Mouse (Mus musculus): ENCODE measurements around the gene 4921504E06Rik. TPM values are rescaled to one million over a fixed set of nuclear protein-coding genes. Genes with fewer than 3 reads are reported as not detected.

The 4921504E06Rik gene
- polyA plus RNA-seq, 1 experiment from 2014 or later: 0.09 TPM

GRCm38 (mm10) chr2:19431186-19431585 is 122.5 kb downstream of the 4921504E06Rik start:
- Histone ChIP-seq H3K9ac (ENCODE audit: low read length) (no peak overlapping the region), H3K36me3 (ENCODE audit: control insufficient read depth, insufficient read depth, low read length) (no peaks in the 10 kb centered on the region), H3K4me2 (ENCODE audit: low read length) (peak overlapping the region; percentile 60), H3K9me3 (ENCODE audit: control insufficient read depth, low read length) (no peaks in the 10 kb centered on the region), H3K27me3 (ENCODE audit: control insufficient read depth, insufficient read depth, low read length) (peaks cover 91% of the 10 kb centered on the region), H3K27ac (replicated peaks in 1 of 2; ENCODE audit: control insufficient read depth in 1 of 2, insufficient read depth in 1 of 2, low read depth in 2 of 2, low read length in 2 of 2) (no peak overlapping the region), H3K4me1 (ENCODE audit: control insufficient read depth in 2 of 2, insufficient read depth in 2 of 2, low read length in 2 of 2) (peaks cover 0 to 8% of the 10 kb centered on the region in 2 experiments; a peak in 2 of 4 replicates), H3K4me3 (ENCODE audit: control insufficient read depth in 1 of 2, insufficient read depth in 1 of 2, low read depth in 1 of 2, low read length in 2 of 2) (peak overlapping the region in 1 of 2 experiments; percentile 30; a peak in 2 of 4 replicates)
- 1% methylated on average over 18 of the region's 18 CpGs for WGBS
- ATAC-seq (ENCODE audit: insufficient number of reproducible peaks, insufficient read depth, low FRiP score, low read depth): no peak

DNA sequence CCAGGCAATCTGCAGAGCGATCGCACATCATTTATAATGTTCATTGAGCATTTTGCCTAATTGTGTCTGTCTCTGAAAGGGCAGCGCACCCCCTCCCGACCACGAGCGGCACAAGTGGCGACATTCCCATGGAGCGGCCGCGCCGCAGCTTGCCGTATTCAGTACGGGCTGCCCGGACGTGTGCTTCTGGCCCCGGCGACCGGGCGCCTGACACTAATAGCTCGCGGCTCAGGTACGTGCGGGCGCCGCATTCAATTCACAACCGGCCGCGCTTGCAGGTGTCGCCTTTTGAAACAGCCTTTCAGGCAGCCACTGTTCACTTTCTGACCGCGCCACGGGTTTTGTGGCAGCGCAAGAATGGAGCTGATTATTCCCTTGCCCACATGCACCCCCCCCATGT is 123.0 kb downstream of the 4921504E06Rik start:
- H3K4me2 ChIP-seq (ENCODE audit: low read length): peak overlapping the region; percentile 60
- peaks cover 89% of the 10 kb centered on the region for H3K27me3 ChIP-seq (ENCODE audit: control insufficient read depth, insufficient read depth, low read length)
- peaks cover 0 to 8% of the 10 kb centered on the region in 2 experiments; a peak in 2 of 4 replicates for H3K4me1 ChIP-seq (ENCODE audit: control insufficient read depth in 2 of 2, insufficient read depth in 2 of 2, low read length in 2 of 2)
- no peak overlapping the region for H3K9ac ChIP-seq (ENCODE audit: low read length)
- H3K36me3 ChIP-seq (ENCODE audit: control insufficient read depth, insufficient read depth, low read length): no peaks in the 10 kb centered on the region
- no peaks in the 10 kb centered on the region for H3K9me3 ChIP-seq (ENCODE audit: control insufficient read depth, low read length)
- H3K4me3 ChIP-seq (ENCODE audit: control insufficient read depth in 1 of 2, insufficient read depth in 1 of 2, low read depth in 1 of 2, low read length in 2 of 2): peak overlapping the region; percentile 18 to 30; a peak in 3 of 4 replicates
- no peak overlapping the region for H3K27ac ChIP-seq (replicated peaks in 1 of 2; ENCODE audit: control insufficient read depth in 1 of 2, insufficient read depth in 1 of 2, low read depth in 2 of 2, low read length in 2 of 2)
- WGBS: 1% methylated on average over 33 of the region's 33 CpGs
- ATAC-seq (ENCODE audit: insufficient number of reproducible peaks, insufficient read depth, low FRiP score, low read depth): no peak

- H3K9ac ChIP-seq (ENCODE audit: low read length): no peak overlapping the region
- H3K36me3 ChIP-seq (ENCODE audit: control insufficient read depth, insufficient read depth, low read length): no peaks in the 10 kb centered on the region
- H3K4me1 ChIP-seq (ENCODE audit: control insufficient read depth in 2 of 2, insufficient read depth in 2 of 2, low read length in 2 of 2): peaks cover 0 to 8% of the 10 kb centered on the region in 2 experiments; a peak in 2 of 4 replicates
- no peak overlapping the region for H3K4me3 ChIP-seq (ENCODE audit: control insufficient read depth in 1 of 2, insufficient read depth in 1 of 2, low read depth in 1 of 2, low read length in 2 of 2)
- H3K27ac ChIP-seq (replicated peaks in 1 of 2; ENCODE audit: control insufficient read depth in 1 of 2, insufficient read depth in 1 of 2, low read depth in 2 of 2, low read length in 2 of 2): no peak overlapping the region
- 6% methylated on average over 31 of the region's 31 CpGs for WGBS
- H3K9me3 ChIP-seq (ENCODE audit: control insufficient read depth, low read length): no peaks in the 10 kb centered on the region
- no peak overlapping the region for H3K4me2 ChIP-seq (ENCODE audit: low read length)
- peaks cover 82% of the 10 kb centered on the region for H3K27me3 ChIP-seq (ENCODE audit: control insufficient read depth, insufficient read depth, low read length)
- ATAC-seq (ENCODE audit: insufficient number of reproducible peaks, insufficient read depth, low FRiP score, low read depth): no peak
Measured at GRCm38 (mm10) chr2:19429691-19430690, 123.7 kb downstream of the 4921504E06Rik start.

DNA sequence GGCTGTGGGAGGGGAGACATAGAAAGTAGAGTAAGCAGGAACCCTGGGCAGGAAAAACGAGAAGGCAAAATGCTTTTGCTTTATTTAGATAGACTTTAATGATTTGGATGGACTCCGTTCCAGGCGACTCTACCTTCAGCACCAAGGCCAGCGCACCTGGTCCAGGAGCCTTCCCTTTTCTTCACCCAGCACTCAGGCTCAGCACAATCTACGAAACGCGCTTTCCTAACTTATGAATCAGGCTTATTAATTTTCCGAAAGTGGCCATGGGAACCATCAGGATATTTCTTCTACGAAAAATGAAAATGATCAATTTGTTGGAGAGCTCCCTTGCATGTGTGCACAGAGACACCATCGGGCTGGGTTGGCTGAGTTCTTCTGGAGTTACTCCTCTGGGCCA is 124.7 kb downstream of the 4921504E06Rik start:
- no peak overlapping the region for H3K27ac ChIP-seq (replicated peaks in 1 of 2; ENCODE audit: control insufficient read depth in 1 of 2, insufficient read depth in 1 of 2, low read depth in 2 of 2, low read length in 2 of 2)
- H3K36me3 ChIP-seq (ENCODE audit: control insufficient read depth, insufficient read depth, low read length): no peaks in the 10 kb centered on the region
- no peak overlapping the region for H3K9ac ChIP-seq (ENCODE audit: low read length)
- 5% methylated on average over 10 of the region's 10 CpGs for WGBS
- H3K4me3 ChIP-seq (ENCODE audit: control insufficient read depth in 1 of 2, insufficient read depth in 1 of 2, low read depth in 1 of 2, low read length in 2 of 2): no peak overlapping the region
- peaks cover 78% of the 10 kb centered on the region for H3K27me3 ChIP-seq (ENCODE audit: control insufficient read depth, insufficient read depth, low read length)
- no peak for ATAC-seq (ENCODE audit: insufficient number of reproducible peaks, insufficient read depth, low FRiP score, low read depth)
- no peaks in the 10 kb centered on the region for H3K9me3 ChIP-seq (ENCODE audit: control insufficient read depth, low read length)
- H3K4me2 ChIP-seq (ENCODE audit: low read length): no peak overlapping the region
- H3K4me1 ChIP-seq (ENCODE audit: control insufficient read depth in 2 of 2, insufficient read depth in 2 of 2, low read length in 2 of 2): peaks cover 0 to 8% of the 10 kb centered on the region in 2 experiments; a peak in 2 of 4 replicates

DNA sequence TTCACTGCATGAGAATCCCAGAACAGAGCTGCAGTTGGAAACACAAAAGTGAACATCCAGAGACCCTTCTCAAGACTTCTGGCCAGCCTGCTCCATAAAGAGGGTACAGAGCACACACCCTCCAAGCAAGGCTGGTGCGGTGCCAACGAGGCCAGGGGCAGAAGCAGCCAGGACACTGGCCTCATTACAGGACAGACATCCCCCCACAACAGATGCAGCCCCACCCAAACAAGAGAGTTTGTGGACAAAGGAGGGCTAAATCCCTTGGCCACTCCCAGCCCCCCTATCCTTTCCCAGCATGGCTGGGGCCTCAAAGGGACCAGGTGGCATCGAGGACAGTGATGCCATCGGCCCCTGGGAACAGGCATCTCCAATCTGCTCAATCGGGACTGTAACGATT is 130.6 kb downstream of the 4921504E06Rik start:
- no peak overlapping the region for H3K4me2 ChIP-seq (ENCODE audit: low read length)
- H3K9ac ChIP-seq (ENCODE audit: low read length): no peak overlapping the region
- ATAC-seq (ENCODE audit: insufficient number of reproducible peaks, insufficient read depth, low FRiP score, low read depth): no peak
- no peak overlapping the region for H3K4me3 ChIP-seq (ENCODE audit: control insufficient read depth in 1 of 2, insufficient read depth in 1 of 2, low read depth in 1 of 2, low read length in 2 of 2)
- no peak overlapping the region for H3K27ac ChIP-seq (replicated peaks in 1 of 2; ENCODE audit: control insufficient read depth in 1 of 2, insufficient read depth in 1 of 2, low read depth in 2 of 2, low read length in 2 of 2)
- no peaks in the 10 kb centered on the region for H3K4me1 ChIP-seq (ENCODE audit: control insufficient read depth in 2 of 2, insufficient read depth in 2 of 2, low read length in 2 of 2)
- WGBS: 75% methylated on average over 6 of the region's 6 CpGs
- peaks cover 23% of the 10 kb centered on the region for H3K27me3 ChIP-seq (ENCODE audit: control insufficient read depth, insufficient read depth, low read length)
- no peaks in the 10 kb centered on the region for H3K36me3 ChIP-seq (ENCODE audit: control insufficient read depth, insufficient read depth, low read length)
- no peaks in the 10 kb centered on the region for H3K9me3 ChIP-seq (ENCODE audit: control insufficient read depth, low read length)

DNA sequence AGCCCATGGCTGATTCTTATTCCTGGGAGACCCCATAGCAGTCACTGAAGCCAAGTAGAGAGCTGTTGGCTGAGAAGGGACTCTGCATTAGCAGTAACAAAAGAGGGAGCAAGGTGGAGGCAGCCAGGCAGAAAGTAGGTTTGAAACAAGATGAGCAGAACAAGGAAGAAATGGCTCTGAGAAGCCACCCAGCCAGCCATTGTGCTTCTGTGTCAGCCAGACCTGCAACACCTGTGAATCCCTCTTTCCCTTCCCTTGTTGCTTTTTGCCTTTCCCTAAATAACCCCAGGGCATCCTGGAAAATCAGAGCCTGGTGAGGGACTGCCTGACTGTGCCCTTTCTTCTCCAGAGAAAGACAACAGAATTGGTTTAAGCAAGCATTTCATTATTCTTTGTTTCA is 131.5 kb downstream of the 4921504E06Rik start:
- Histone ChIP-seq H3K27ac (replicated peaks in 1 of 2; ENCODE audit: control insufficient read depth in 1 of 2, insufficient read depth in 1 of 2, low read depth in 2 of 2, low read length in 2 of 2) (no peak overlapping the region), H3K9ac (ENCODE audit: low read length) (no peak overlapping the region), H3K4me2 (ENCODE audit: low read length) (no peak overlapping the region), H3K36me3 (ENCODE audit: control insufficient read depth, insufficient read depth, low read length) (no peaks in the 10 kb centered on the region), H3K27me3 (ENCODE audit: control insufficient read depth, insufficient read depth, low read length) (peaks cover 16% of the 10 kb centered on the region), H3K4me3 (ENCODE audit: control insufficient read depth in 1 of 2, insufficient read depth in 1 of 2, low read depth in 1 of 2, low read length in 2 of 2) (no peak overlapping the region), H3K4me1 (ENCODE audit: control insufficient read depth in 2 of 2, insufficient read depth in 2 of 2, low read length in 2 of 2) (no peaks in the 10 kb centered on the region), H3K9me3 (ENCODE audit: control insufficient read depth, low read length) (no peaks in the 10 kb centered on the region)
- ATAC-seq (ENCODE audit: insufficient number of reproducible peaks, insufficient read depth, low FRiP score, low read depth): no peak

GRCm38 (mm10) chr2:19419686-19420345 is 133.9 kb downstream of the 4921504E06Rik start:
- H3K9me3 ChIP-seq (ENCODE audit: control insufficient read depth, low read length): no peaks in the 10 kb centered on the region
- ATAC-seq (ENCODE audit: insufficient number of reproducible peaks, insufficient read depth, low FRiP score, low read depth): no peak
- H3K36me3 ChIP-seq (ENCODE audit: control insufficient read depth, insufficient read depth, low read length): no peaks in the 10 kb centered on the region
- 48% methylated on average over 1 of the region's 1 CpGs for WGBS
- no peaks in the 10 kb centered on the region for H3K4me1 ChIP-seq (ENCODE audit: control insufficient read depth in 2 of 2, insufficient read depth in 2 of 2, low read length in 2 of 2)
- no peak overlapping the region for H3K9ac ChIP-seq (ENCODE audit: low read length)
- no peak overlapping the region for H3K4me3 ChIP-seq (ENCODE audit: control insufficient read depth in 1 of 2, insufficient read depth in 1 of 2, low read depth in 1 of 2, low read length in 2 of 2)
- no peak overlapping the region for H3K27ac ChIP-seq (replicated peaks in 1 of 2; ENCODE audit: control insufficient read depth in 1 of 2, insufficient read depth in 1 of 2, low read depth in 2 of 2, low read length in 2 of 2)
- no peak overlapping the region for H3K4me2 ChIP-seq (ENCODE audit: low read length)
- H3K27me3 ChIP-seq (ENCODE audit: control insufficient read depth, insufficient read depth, low read length): peaks cover 21% of the 10 kb centered on the region
